Mouse (Mus musculus): ENCODE data around the gene Smim15.

DNA sequence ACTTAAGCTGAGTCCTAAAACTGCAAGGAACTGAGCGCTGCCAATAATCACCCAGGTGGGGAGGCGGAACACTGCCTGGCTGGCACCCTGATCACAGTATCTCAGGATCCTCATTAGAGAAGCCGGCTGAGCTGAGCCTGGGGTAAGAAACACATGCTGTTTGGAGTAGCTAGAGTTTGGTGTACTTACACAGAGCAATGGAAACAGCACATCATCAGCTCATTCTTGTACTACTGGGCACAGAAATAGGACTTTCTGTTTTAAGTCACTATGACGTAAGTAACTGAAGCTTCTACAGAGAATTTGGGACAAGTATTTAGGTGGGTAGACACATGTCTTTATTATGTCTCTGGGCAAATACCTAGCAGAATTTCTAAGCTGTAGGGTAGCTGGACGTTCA, 41.8 kb downstream of the Smim15 start:
- TF ChIP-seq CTCF (IDR thresholded peaks at IDR 0.05; ENCODE audit: low read depth) (no peak), EP300 (IDR thresholded peaks at IDR 0.05; ENCODE audit: low read depth) (no peak)
